Mouse (Mus musculus) erythroid progenitor cell, adult 5-6 weeks (primary cell): ENCODE data around the gene Mylpf. TPM values are rescaled to one million over a fixed set of nuclear protein-coding genes. Genes with fewer than 3 reads are reported as not detected.
"Not testable (repeated sequence)": the region's sequence is repeated elsewhere in the genome, so short reads cannot be mapped to it uniquely, and the experiment has no call there.

Source experiments
- ATAC-seq: replicated peaks from 2 replicates; pipeline ENCODE4 v1.8.0; 2016; ENCODE audit warnings: moderate number of reproducible peaks, mild to moderate bottlenecking, moderate TSS enrichment, inconsistent platforms; ENCODE audit not compliant: poor library complexity, low FRiP score, severe bottlenecking
- total RNA-seq, 2 experiments: library from RNA; stranded (forward) in 1 of 2; stranded (reverse) in 1 of 2; fragments of 150-400 nt in 1 of 2; fragments of 186-747, 209-891 nt in 1 of 2; gene quantifications; 2 replicates each; pipeline versions ENCODE4 v1.2.3 to v1.2.4; 2015 to 2017; ENCODE audit warnings: low replicate concordance in 2 of 2

The Mylpf gene
- total RNA-seq, 2 experiments from 2014 or later, result 24.3 to 48.9 TPM

GRCm38 (mm10) chr7:127223106-127223505 lies 14.4 kb downstream of the Mylpf start:
- ATAC-seq, result no peak

GRCm38 (mm10) chr7:127223515-127224478 lies 15.1 kb downstream of the Mylpf start:
- peak; percentile 68 for ATAC-seq

GRCm38 (mm10) chr7:127224616-127225015 lies 15.9 kb downstream of the Mylpf start:
- no peak for ATAC-seq

- ATAC-seq, result peak; percentile 89
These were observed 16.7 kb downstream of the Mylpf start for GRCm38 (mm10) chr7:127225147-127225995.

- ATAC-seq, result peak; percentile 65
These were observed 20.1 kb downstream of the Mylpf start for GRCm38 (mm10) chr7:127228615-127229303.

- no peak for ATAC-seq
These were observed 22.7 kb downstream of the Mylpf start for GRCm38 (mm10) chr7:127231376-127231775.

- ATAC-seq, result no peak
These were observed 23.3 kb downstream of the Mylpf start for GRCm38 (mm10) chr7:127231826-127232621.

GRCm38 (mm10) chr7:127232622-127233367 lies 24.1 kb downstream of the Mylpf start, which contains the start of the genes Zfp553 and Sept1:
Gene Zfp553, plus strand, starts transcription at chr7:127233061.
Gene Sept1, minus strand, starts transcription at chr7:127233130.
- ATAC-seq, result peak; percentile 70

GRCm38 (mm10) chr7:127233368-127233749 lies 24.7 kb downstream of the Mylpf start:
- ATAC-seq, result peak; percentile 17

GRCm38 (mm10) chr7:127233765-127234164 lies 25.1 kb downstream of the Mylpf start:
- ATAC-seq, result no peak

- no peak for ATAC-seq
These were observed 26.1 kb downstream of the Mylpf start for GRCm38 (mm10) chr7:127234777-127235176.

- 0 out of 2 replicates have a peak, but pooled peaks have one; percentile 3 for ATAC-seq
These were observed 34.7 kb downstream of the Mylpf start for GRCm38 (mm10) chr7:127243361-127243867.

- peak; percentile 94 for ATAC-seq
These were observed 35.4 kb downstream of the Mylpf start, which contains the start of gene Zfp771 for GRCm38 (mm10) chr7:127243870-127244657. Gene Zfp771, plus strand, starts transcription at chr7:127244274.

GRCm38 (mm10) chr7:127244658-127245510 lies 36.2 kb downstream of the Mylpf start:
- ATAC-seq, result no peak

GRCm38 (mm10) chr7:127250511-127250910 lies 41.8 kb downstream of the Mylpf start:
- not testable (repeated sequence) for ATAC-seq

- no peak for ATAC-seq
These were observed 43.7 kb downstream of the Mylpf start for GRCm38 (mm10) chr7:127252414-127252813.
